Mouse (Mus musculus): ENCODE measurements around the gene Mgll.

DNA sequence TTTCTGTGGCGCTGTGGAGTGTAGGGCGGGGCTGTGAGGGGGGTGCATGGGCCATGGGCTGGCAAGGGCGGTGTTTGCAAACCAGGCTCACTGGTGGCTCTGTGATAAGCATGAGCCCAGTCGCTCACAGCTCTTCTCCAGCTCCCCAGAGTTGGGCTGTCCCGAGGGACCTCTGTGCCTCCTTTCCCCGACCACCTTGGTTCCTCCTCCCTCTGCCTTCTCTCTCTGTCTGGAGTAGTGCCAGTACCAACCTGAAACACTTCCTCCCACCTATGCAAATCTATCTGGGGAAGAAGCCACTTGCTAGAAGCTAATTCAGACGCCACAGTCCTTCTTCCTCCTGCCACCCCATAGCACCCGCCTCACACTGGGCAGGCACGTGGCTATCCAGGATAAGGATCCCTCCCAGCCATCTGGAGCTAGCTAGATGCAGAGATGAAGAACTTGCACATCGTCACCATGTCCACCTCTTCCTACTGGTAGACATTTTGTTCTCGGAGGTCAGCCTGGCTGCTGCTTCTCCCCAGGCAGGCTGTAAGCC, 7.1 kb downstream of the Mgll start:
- TF ChIP-seq CTCF (IDR thresholded peaks at IDR 0.05; ENCODE audit: insufficient read depth, low read length) = no peak
- TF ChIP-seq POLR2A (IDR thresholded peaks at IDR 0.05; ENCODE audit: borderline replicate concordance, extremely low read depth, low read depth, low read length) = no peak

Measured in lung, adult 2 months (tissue).